Mouse (Mus musculus): Measurements from ENCODE around the gene Six1. TPM values are rescaled to one million over a fixed set of nuclear protein-coding genes. Genes with fewer than 3 reads are reported as not detected.
A peak's percentile ranks its signal among the peaks of the same experiment; 100 is the strongest.
"Not testable (repeated sequence)": the region's sequence is repeated elsewhere in the genome, so short reads cannot be mapped to it uniquely, and the experiment has no call there.

Gene Six1
- polyA plus RNA-seq, 1 experiment from 2014 or later, result not detected

GRCm38 (mm10) chr12:73085739-73086630 is 32.3 kb upstream of the Six1 start:
- no peaks in the 10 kb centered on the region for H3K27me3 ChIP-seq (ENCODE audit: control insufficient read depth, insufficient read depth, low read length)
- H3K9me3 ChIP-seq (ENCODE audit: control insufficient read depth, low read depth, low read length), result no peaks in the 10 kb centered on the region
- no peaks in the 10 kb centered on the region for H3K4me1 ChIP-seq (ENCODE audit: control insufficient read depth, insufficient read depth, low read length)
- no peak overlapping the region for H3K27ac ChIP-seq (ENCODE audit: low read length)
- H3K36me3 ChIP-seq (ENCODE audit: control insufficient read depth, insufficient read depth, low read length), result no peaks in the 10 kb centered on the region
- H3K4me2 ChIP-seq (replicated peaks; ENCODE audit: low read depth, low read length), result no peak overlapping the region
- 38% methylated on average over 11 of the region's 11 CpGs for WGBS
- no peak overlapping the region for H3K4me3 ChIP-seq (ENCODE audit: low read depth, low read length)
- H3K9ac ChIP-seq (replicated peaks; ENCODE audit: low read depth, low read length), result no peak overlapping the region
- ATAC-seq (ENCODE audit: insufficient number of reproducible peaks, insufficient read depth, low FRiP score, low read depth), result no peak

DNA sequence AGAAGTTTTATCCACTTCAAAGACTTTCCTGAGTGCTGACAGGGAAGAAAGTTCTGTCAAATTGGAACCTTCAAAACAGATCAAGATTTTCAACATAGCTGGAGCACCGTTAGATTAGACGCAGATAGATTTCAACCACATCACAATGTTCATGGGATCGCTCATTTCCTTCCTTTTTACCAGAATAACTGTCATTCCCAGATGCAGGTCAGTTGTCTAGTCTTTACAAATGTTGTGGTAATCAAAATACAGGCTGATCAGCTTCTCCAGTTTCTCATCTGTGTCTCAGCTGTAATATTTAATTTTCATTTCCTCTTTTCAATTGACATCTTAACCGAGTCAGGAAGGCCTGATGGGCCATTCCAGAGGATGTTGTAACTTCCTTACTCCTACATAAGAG is 30.1 kb upstream of the Six1 start:
- Histone ChIP-seq H3K36me3 (ENCODE audit: control insufficient read depth, insufficient read depth, low read length) (no peaks in the 10 kb centered on the region), H3K4me2 (replicated peaks; ENCODE audit: low read depth, low read length) (no peak overlapping the region), H3K9ac (replicated peaks; ENCODE audit: low read depth, low read length) (no peak overlapping the region), H3K27me3 (ENCODE audit: control insufficient read depth, insufficient read depth, low read length) (no peaks in the 10 kb centered on the region), H3K9me3 (ENCODE audit: control insufficient read depth, low read depth, low read length) (no peaks in the 10 kb centered on the region), H3K27ac (ENCODE audit: low read length) (no peak overlapping the region), H3K4me3 (ENCODE audit: low read depth, low read length) (no peak overlapping the region), H3K4me1 (ENCODE audit: control insufficient read depth, insufficient read depth, low read length) (no peaks in the 10 kb centered on the region)
- WGBS, result 83% methylated on average over 4 of the region's 4 CpGs
- ATAC-seq (ENCODE audit: insufficient number of reproducible peaks, insufficient read depth, low FRiP score, low read depth), result no peak

- H3K9ac ChIP-seq (replicated peaks; ENCODE audit: low read depth, low read length); H3K36me3 ChIP-seq (ENCODE audit: control insufficient read depth, insufficient read depth, low read length); ATAC-seq (ENCODE audit: insufficient number of reproducible peaks, insufficient read depth, low FRiP score, low read depth); H3K9me3 ChIP-seq (ENCODE audit: control insufficient read depth, low read depth, low read length); H3K27ac ChIP-seq (ENCODE audit: low read length); H3K4me1 ChIP-seq (ENCODE audit: control insufficient read depth, insufficient read depth, low read length); H3K4me2 ChIP-seq (replicated peaks; ENCODE audit: low read depth, low read length); H3K27me3 ChIP-seq (ENCODE audit: control insufficient read depth, insufficient read depth, low read length); H3K4me3 ChIP-seq (ENCODE audit: low read depth, low read length): not testable (repeated sequence)
- 86% methylated on average over 4 of the region's 4 CpGs for WGBS
Observed at GRCm38 (mm10) chr12:73081828-73082227, 28.1 kb upstream of the Six1 start.

DNA sequence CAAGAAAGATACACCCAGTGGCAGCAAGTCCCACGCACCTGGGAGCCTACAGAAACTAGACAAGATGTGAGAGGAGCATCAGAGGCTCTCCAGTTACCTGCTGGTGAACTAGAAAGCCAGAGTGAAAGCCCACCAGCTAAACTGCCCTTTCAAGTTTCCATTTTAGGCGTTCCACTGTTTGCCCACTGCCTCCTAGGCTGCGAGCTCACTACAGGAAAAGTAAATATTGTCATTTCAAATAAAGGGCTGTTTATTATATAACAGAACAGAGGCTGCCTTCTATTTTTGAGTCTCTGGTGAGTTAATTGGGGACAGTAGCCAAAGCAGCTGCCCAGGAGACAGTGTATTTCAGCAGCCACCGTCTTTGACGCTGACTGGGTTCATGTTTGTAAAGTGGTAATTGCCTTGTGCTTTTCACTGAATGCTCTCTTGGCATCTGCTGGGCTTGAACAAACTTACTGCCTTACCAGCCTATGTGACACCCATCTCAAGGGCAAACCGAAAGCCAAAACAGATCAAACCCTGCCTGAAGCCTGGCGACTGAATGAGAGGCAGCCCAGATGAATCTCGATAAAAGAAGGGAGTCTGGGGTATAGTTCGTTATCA is 7.2 kb upstream of the Six1 start:
- no peak overlapping the region for H3K27ac ChIP-seq (ENCODE audit: low read length)
- no peaks in the 10 kb centered on the region for H3K4me1 ChIP-seq (ENCODE audit: control insufficient read depth, insufficient read depth, low read length)
- no peak overlapping the region for H3K9ac ChIP-seq (replicated peaks; ENCODE audit: low read depth, low read length)
- WGBS, result 36% methylated on average over 9 of the region's 9 CpGs
- H3K4me2 ChIP-seq (replicated peaks; ENCODE audit: low read depth, low read length), result 0 out of 2 replicates have a peak overlapping the region, but pooled peaks have one; percentile 1
- no peak for ATAC-seq (ENCODE audit: insufficient number of reproducible peaks, insufficient read depth, low FRiP score, low read depth)
- H3K4me3 ChIP-seq (ENCODE audit: low read depth, low read length), result no peak overlapping the region
- H3K9me3 ChIP-seq (ENCODE audit: control insufficient read depth, low read depth, low read length), result no peaks in the 10 kb centered on the region
- peaks cover 9% of the 10 kb centered on the region; the same call in 1 of the 2 replicates for H3K27me3 ChIP-seq (ENCODE audit: control insufficient read depth, insufficient read depth, low read length)
- H3K36me3 ChIP-seq (ENCODE audit: control insufficient read depth, insufficient read depth, low read length), result no peaks in the 10 kb centered on the region

- Histone ChIP-seq H3K27me3 (ENCODE audit: control insufficient read depth, insufficient read depth, low read length) (peaks cover 33% of the 10 kb centered on the region), H3K9ac (replicated peaks; ENCODE audit: low read depth, low read length) (no peak overlapping the region), H3K36me3 (ENCODE audit: control insufficient read depth, insufficient read depth, low read length) (no peaks in the 10 kb centered on the region), H3K4me2 (replicated peaks; ENCODE audit: low read depth, low read length) (no peak overlapping the region), H3K4me1 (ENCODE audit: control insufficient read depth, insufficient read depth, low read length) (no peaks in the 10 kb centered on the region), H3K4me3 (ENCODE audit: low read depth, low read length) (no peak overlapping the region), H3K27ac (ENCODE audit: low read length) (no peak overlapping the region), H3K9me3 (ENCODE audit: control insufficient read depth, low read depth, low read length) (no peaks in the 10 kb centered on the region)
- no peak for ATAC-seq (ENCODE audit: insufficient number of reproducible peaks, insufficient read depth, low FRiP score, low read depth)
- 84% methylated on average over 6 of the region's 6 CpGs for WGBS
Observed at GRCm38 (mm10) chr12:73057492-73057891, 3.8 kb upstream of the Six1 start.

DNA sequence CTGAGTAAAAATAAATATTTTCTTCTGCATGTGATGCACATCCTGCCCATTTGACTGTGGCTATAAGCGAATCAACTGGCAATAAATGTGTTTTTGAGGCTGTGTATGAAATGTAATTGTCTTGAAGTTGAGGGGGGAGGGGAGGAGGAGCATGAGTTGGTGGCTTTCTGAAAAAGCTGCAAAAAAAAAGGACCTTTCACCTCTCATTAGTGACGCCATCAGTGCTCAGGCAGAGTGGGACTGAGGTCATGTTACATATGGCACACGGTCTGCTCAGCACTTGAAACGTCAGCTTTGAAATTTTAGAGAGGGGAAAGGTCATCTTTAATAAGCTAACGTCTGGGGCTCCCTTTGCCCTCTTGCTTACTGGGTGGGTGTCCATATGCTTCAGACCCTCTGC is 1.8 kb upstream of the Six1 start:
- Histone ChIP-seq H3K9ac (replicated peaks; ENCODE audit: low read depth, low read length) (no peak overlapping the region), H3K9me3 (ENCODE audit: control insufficient read depth, low read depth, low read length) (no peaks in the 10 kb centered on the region), H3K36me3 (ENCODE audit: control insufficient read depth, insufficient read depth, low read length) (no peaks in the 10 kb centered on the region), H3K4me2 (replicated peaks; ENCODE audit: low read depth, low read length) (no peak overlapping the region), H3K27me3 (ENCODE audit: control insufficient read depth, insufficient read depth, low read length) (peaks cover 47% of the 10 kb centered on the region), H3K27ac (ENCODE audit: low read length) (no peak overlapping the region), H3K4me3 (ENCODE audit: low read depth, low read length) (no peak overlapping the region), H3K4me1 (ENCODE audit: control insufficient read depth, insufficient read depth, low read length) (no peaks in the 10 kb centered on the region)
- 19% methylated on average over 5 of the region's 5 CpGs for WGBS
- no peak for ATAC-seq (ENCODE audit: insufficient number of reproducible peaks, insufficient read depth, low FRiP score, low read depth)

GRCm38 (mm10) chr12:73054576-73055185 is 994 bp upstream of the Six1 start:
- peaks cover 55% of the 10 kb centered on the region for H3K27me3 ChIP-seq (ENCODE audit: control insufficient read depth, insufficient read depth, low read length)
- WGBS, result 17% methylated on average over 15 of the region's 15 CpGs
- H3K4me3 ChIP-seq (ENCODE audit: low read depth, low read length), result no peak overlapping the region
- no peak for ATAC-seq (ENCODE audit: insufficient number of reproducible peaks, insufficient read depth, low FRiP score, low read depth)
- no peaks in the 10 kb centered on the region for H3K4me1 ChIP-seq (ENCODE audit: control insufficient read depth, insufficient read depth, low read length)
- no peaks in the 10 kb centered on the region for H3K36me3 ChIP-seq (ENCODE audit: control insufficient read depth, insufficient read depth, low read length)
- H3K9me3 ChIP-seq (ENCODE audit: control insufficient read depth, low read depth, low read length), result no peaks in the 10 kb centered on the region
- H3K9ac ChIP-seq (replicated peaks; ENCODE audit: low read depth, low read length), result no peak overlapping the region
- H3K4me2 ChIP-seq (replicated peaks; ENCODE audit: low read depth, low read length), result peak overlapping the region; percentile 61; the same call in 1 of the 2 replicates
- H3K27ac ChIP-seq (ENCODE audit: low read length), result no peak overlapping the region

GRCm38 (mm10) chr12:73052651-73053591 is 766 bp downstream of the Six1 start:
- ATAC-seq (ENCODE audit: insufficient number of reproducible peaks, insufficient read depth, low FRiP score, low read depth), result no peak
- Histone ChIP-seq H3K9ac (replicated peaks; ENCODE audit: low read depth, low read length) (no peak overlapping the region), H3K4me1 (ENCODE audit: control insufficient read depth, insufficient read depth, low read length) (no peaks in the 10 kb centered on the region), H3K4me3 (ENCODE audit: low read depth, low read length) (peak overlapping the region; percentile 40), H3K4me2 (replicated peaks; ENCODE audit: low read depth, low read length) (peak overlapping the region; percentile 61), H3K9me3 (ENCODE audit: control insufficient read depth, low read depth, low read length) (no peaks in the 10 kb centered on the region), H3K36me3 (ENCODE audit: control insufficient read depth, insufficient read depth, low read length) (no peaks in the 10 kb centered on the region), H3K27ac (ENCODE audit: low read length) (no peak overlapping the region), H3K27me3 (ENCODE audit: control insufficient read depth, insufficient read depth, low read length) (peaks cover 69% of the 10 kb centered on the region)
- 4% methylated on average over 34 of the region's 34 CpGs for WGBS
